In genomic region chr14:72886935-72887369, GRCm38 (mm10) we compare ENCODE assay signal across 11 mouse cellular contexts.
DNase-seq lines count a peak whose midpoint lies in the region; ATAC-seq and TF ChIP-seq lines count a peak whose summit lies in the region.
"Had no signal": no experiment of that assay in that cellular context is flagged by ENCODE, and none has a peak within 500 bp of the region (broad histone marks: within the 10 kb centered on the region; RNA-seq: fewer than 3 reads in every experiment).

No protein-coding gene starts in this region.

- no peak for TF ChIP-seq CTCF in hindbrain, postnatal 0 days (IDR thresholded peaks at IDR 0.05; ENCODE audit: low read depth)

- H3K36me3 ChIP-seq in embryonic facial prominence, embryonic 14.5 days (ENCODE audit: control insufficient read depth, insufficient read depth, low read length) = no peaks in the 10 kb centered on the region
- H3K36me3 ChIP-seq in hindbrain, postnatal 0 days (ENCODE audit: insufficient read depth, low read length) = no peaks in the 10 kb centered on the region
- H3K36me3 ChIP-seq: midbrain, embryonic 10.5 days had no signal

- ATAC-seq in embryonic facial prominence, embryonic 14.5 days (ENCODE audit: low read depth) = peak; percentile 72
- no peak for ATAC-seq in hindbrain, postnatal 0 days

- no peaks in the 10 kb centered on the region for H3K9me3 ChIP-seq in embryonic facial prominence, embryonic 14.5 days (ENCODE audit: control insufficient read depth, low read length)
- no peaks in the 10 kb centered on the region for H3K9me3 ChIP-seq in hindbrain, postnatal 0 days (ENCODE audit: low read length)
- H3K9me3 ChIP-seq: midbrain, embryonic 10.5 days had no signal

- H3K4me3 ChIP-seq in embryonic facial prominence, embryonic 14.5 days (ENCODE audit: low read depth, low read length) = no peak overlapping the region
- no peak overlapping the region for H3K4me3 ChIP-seq in hindbrain, postnatal 0 days (ENCODE audit: low read length)
- H3K4me3 ChIP-seq: gastrocnemius, adult 2 months; midbrain, embryonic 10.5 days had no signal

- WGBS in embryonic facial prominence, embryonic 14.5 days = 38% methylated on average over 12 of the region's 12 CpGs
- WGBS in hindbrain, postnatal 0 days = 84% methylated on average over 12 of the region's 12 CpGs

- H3K27me3 ChIP-seq in embryonic facial prominence, embryonic 14.5 days (replicated peaks; ENCODE audit: control insufficient read depth, insufficient read depth, low read length) = no peaks in the 10 kb centered on the region
- H3K27me3 ChIP-seq in hindbrain, postnatal 0 days (ENCODE audit: insufficient read depth, low read length) = no peaks in the 10 kb centered on the region

- H3K27ac ChIP-seq in embryonic facial prominence, embryonic 14.5 days (replicated peaks; ENCODE audit: low read depth, low read length) = no peak overlapping the region
- no peak overlapping the region for H3K27ac ChIP-seq in hindbrain, postnatal 0 days
- H3K27ac ChIP-seq: gastrocnemius, adult 2 months; midbrain, embryonic 10.5 days had no signal

- no peak overlapping the region for H3K4me2 ChIP-seq in embryonic facial prominence, embryonic 14.5 days (ENCODE audit: low read depth, low read length)
- H3K4me2 ChIP-seq in hindbrain, postnatal 0 days (ENCODE audit: low read depth, low read length) = no peak overlapping the region

- no peaks in the 10 kb centered on the region for H3K4me1 ChIP-seq in embryonic facial prominence, embryonic 14.5 days (ENCODE audit: control insufficient read depth, insufficient read depth, low read length)
- no peaks in the 10 kb centered on the region for H3K4me1 ChIP-seq in hindbrain, postnatal 0 days (ENCODE audit: insufficient read depth, low read length)
- H3K4me1 ChIP-seq: midbrain, embryonic 10.5 days had no signal

- no peak overlapping the region for H3K9ac ChIP-seq in embryonic facial prominence, embryonic 14.5 days (ENCODE audit: low read depth, low read length)
- H3K9ac ChIP-seq in hindbrain, postnatal 0 days (replicated peaks; ENCODE audit: low read length) = no peak overlapping the region

- DNase-seq in right cerebral cortex, adult 18-20 months = peak; percentile 13
- DNase-seq in right cerebral cortex, adult 2 months (ENCODE audit: low spot score in 2 of 2) = no peak
- DNase-seq in embryonic facial prominence, embryonic 14.5 days (ENCODE audit: low spot score) = peak; percentile 61
- DNase-seq in heart, postnatal 4 days = peak; percentile 13
- peak; percentile 51 for DNase-seq in yolk sac, embryonic 10.5 days (ENCODE audit: low spot score)
- no peak for DNase-seq in hindbrain, postnatal 0 days (ENCODE audit: low spot score)
- no peak for DNase-seq in frontal cortex, postnatal 25 days (ENCODE audit: low spot score in 2 of 2)
- DNase-seq in adrenal gland, adult 18-20 months (ENCODE audit: low spot score in 2 of 2) = no peak
- DNase-seq: cerebellum, adult 11 months; gastrocnemius, adult 2 months had no signal

Comparison
In these comparisons a context has a peak if more than half of its experiments do, and no peak if none do; other contexts are left out.
1. DNase-seq: peak in right cerebral cortex, adult 18-20 months (single experiment), embryonic facial prominence, embryonic 14.5 days (single experiment), heart, postnatal 4 days (single experiment) and yolk sac, embryonic 10.5 days (single experiment); none in right cerebral cortex, adult 2 months (0 of 2), hindbrain, postnatal 0 days (single experiment), frontal cortex, postnatal 25 days (0 of 2) and adrenal gland, adult 18-20 months (0 of 2).